Mouse (Mus musculus): ENCODE measurements around the gene Tspan5.

GRCm38 (mm10) chr3:138743061-138743671 is 1.2 kb downstream of the Tspan5 start:
- no peak for TF ChIP-seq TAL1 (IDR thresholded peaks at IDR 0.05; ENCODE audit: low read length)
- peak; percentile 84 for TF ChIP-seq MAX (IDR thresholded peaks at IDR 0.05; ENCODE audit: low read length)
- TF ChIP-seq RAD21 (IDR thresholded peaks at IDR 0.05; ENCODE audit: low read depth, low read length): no peak

Measured in MEL (cell line).